Mouse (Mus musculus) spleen, adult 2 months (tissue): Measurements from ENCODE around the gene Zfp771. TPM values are rescaled to one million over a fixed set of nuclear protein-coding genes. Genes with fewer than 3 reads are reported as not detected.

Source experiments
- DNase-seq, 2 experiments: peaks; one replicate each; pipeline versions ENCODE4 v3.0.0 to v3.0.0-alpha.2; 2012 to 2021; ENCODE audit warnings: low spot score in 2 of 2, low read depth in 1 of 2
- H3K27ac ChIP-seq: fragments of 200-500 bp; 2 replicates; pipeline ENCODE4 v1.5.1; 2012; ENCODE audit warnings: low read length, inconsistent platforms; ENCODE audit not compliant: insufficient read depth
- H3K27me3 ChIP-seq: fragments of 200-500 bp; 2 replicates; pipeline ENCODE4 v1.6.1; 2012; ENCODE audit warnings: mild to moderate bottlenecking, moderate library complexity, low read length, inconsistent platforms; ENCODE audit not compliant: control insufficient read depth, insufficient read depth
- H3K36me3 ChIP-seq: fragments of 200-500 bp; 2 replicates; pipeline ENCODE4 v1.6.1; 2012; ENCODE audit warnings: mild to moderate bottlenecking, low read length, inconsistent platforms; ENCODE audit not compliant: control insufficient read depth, insufficient read depth
- H3K4me1 ChIP-seq: fragments of 200-500 bp; 2 replicates; pipeline ENCODE4 v1.6.1; 2011; ENCODE audit warnings: inconsistent platforms; ENCODE audit not compliant: control insufficient read depth, insufficient read depth, insufficient read length
- H3K4me3 ChIP-seq: fragments of 200-500 bp; 2 replicates; pipeline ENCODE4 v1.5.1; 2011; ENCODE audit warnings: mild to moderate bottlenecking, inconsistent platforms; ENCODE audit not compliant: insufficient read depth, insufficient read length; ENCODE audit errors: extremely low read depth
- CTCF ChIP-seq: fragments of 200-500 bp; IDR thresholded peaks from 2 replicates; pipeline ENCODE4 v1.5.1; 2011; ENCODE audit warnings: mild to moderate bottlenecking, inconsistent platforms; ENCODE audit not compliant: insufficient read depth, insufficient read length, insufficient replicate concordance; ENCODE audit errors: extremely low read depth
- POLR2A ChIP-seq: fragments of 200-500 bp; IDR thresholded peaks from 2 replicates; pipeline ENCODE4 v1.6.1; 2011; ENCODE audit warnings: low read depth, low read length, inconsistent platforms
- WGBS: fragments of 180-500 bp; shearing (Covaris S2); methylation state at CpG from one replicate; pipeline ENCODE4 v1.1.7; 2018; 5-methylcytosine and 5-hydroxymethylcytosine counted together
- polyA plus RNA-seq: library from polyadenylated mRNA; depleted of rRNA; stranded (reverse); fragments of >200 nt; gene quantifications from 2 replicates; pipeline ENCODE4 v1.2.3, GENCODE M21; 2012; rRNA removed

Gene Zfp771
- polyA plus RNA-seq: 35.6 and 68.3 TPM in 2 replicates

DNA sequence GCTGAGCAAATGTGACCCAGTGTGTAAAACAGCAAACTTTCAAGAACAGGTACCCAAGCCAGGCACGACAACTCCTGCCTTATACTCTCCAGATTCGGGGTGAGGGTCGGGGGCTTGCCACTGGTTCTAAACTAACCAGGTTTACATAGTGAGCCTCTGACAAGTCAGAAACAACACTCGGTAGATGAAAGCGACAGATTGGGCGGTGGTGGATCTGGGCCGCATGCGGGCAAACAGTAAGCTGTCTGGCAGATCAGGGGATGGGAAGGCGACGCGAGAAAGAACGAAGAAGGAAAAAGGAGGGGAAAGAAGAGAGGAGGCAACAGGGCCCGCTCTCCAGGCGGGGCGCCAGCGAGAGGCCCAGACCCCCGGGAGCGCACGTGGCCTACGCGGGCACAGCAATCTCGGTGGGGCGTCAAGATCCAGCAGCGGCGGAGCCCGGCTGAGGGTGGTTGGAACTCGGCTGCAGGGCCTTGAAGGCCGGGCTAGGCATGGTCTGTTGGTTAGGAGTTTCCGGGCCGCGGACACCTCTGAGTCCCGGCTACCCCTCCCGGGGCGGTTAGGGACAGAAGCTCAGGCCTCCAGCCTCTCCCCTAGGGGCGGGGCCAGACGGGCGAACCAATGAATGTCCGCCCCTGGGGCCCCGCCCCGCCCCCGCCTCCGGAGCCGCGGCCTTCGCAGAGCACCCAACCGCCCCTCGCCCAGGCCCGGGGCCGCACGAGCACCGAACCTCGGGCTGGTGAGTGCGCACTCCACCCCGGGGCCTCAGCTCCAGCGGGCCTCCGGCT lies at the start of gene Zfp771:
TSS of gene Zfp771 (plus strand) at position 405 of the 788 bp plus-strand sequence.
- no peaks in the 10 kb centered on the region for H3K36me3 ChIP-seq
- no peaks in the 10 kb centered on the region for H3K27me3 ChIP-seq
- TF ChIP-seq POLR2A (peak; percentile 39), CTCF (no peak)
- 1% methylated on average over 56 of the region's 56 CpGs for WGBS
- peak; percentile 76 to 95 for DNase-seq
- peaks cover 9% of the 10 kb centered on the region; the same call in 1 of the 2 replicates for H3K4me1 ChIP-seq
- peak within 1 kb of the TSS; percentile 86 for H3K27ac ChIP-seq
- peak within 1 kb of the TSS; percentile 94 for H3K4me3 ChIP-seq

DNA sequence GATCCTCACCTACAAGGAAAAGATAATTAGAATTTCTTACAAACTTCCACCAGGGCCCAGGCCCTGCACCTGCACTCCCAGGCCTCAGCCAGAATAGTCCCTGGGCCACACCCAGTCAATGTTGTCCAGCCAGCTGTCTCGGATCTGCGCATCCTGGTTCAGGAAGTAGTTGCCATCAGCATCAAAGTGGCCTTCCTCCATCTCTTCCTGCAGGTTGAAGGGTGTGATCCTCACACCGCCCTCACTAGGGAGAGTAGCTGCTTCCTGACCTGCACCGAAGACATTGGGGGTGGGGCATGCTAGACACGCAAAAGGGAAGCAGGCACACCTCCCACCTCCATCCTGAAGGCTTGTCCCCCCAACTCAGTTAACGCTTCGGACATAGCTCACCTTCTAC lies 49.4 kb upstream of the Zfp771 start:
- TF ChIP-seq CTCF (no peak), POLR2A (no peak)
- Histone ChIP-seq H3K4me3 (no peak overlapping the region; the same call in 1 of the 2 replicates), H3K27me3 (no peaks in the 10 kb centered on the region), H3K27ac (no peak overlapping the region), H3K4me1 (peaks cover 9% of the 10 kb centered on the region; the same call in 1 of the 2 replicates), H3K36me3 (peaks cover 41% of the 10 kb centered on the region)
- DNase-seq: no peak
- WGBS: 52% methylated on average over 7 of the region's 7 CpGs

GRCm38 (mm10) chr7:127195544-127196295 lies 48.4 kb upstream of the Zfp771 start, which contains the start of gene Cd2bp2:
Gene Cd2bp2 (minus strand): TSS chr7:127196050.
- under 1% methylated on average over 51 of the region's 51 CpGs for WGBS
- H3K36me3 ChIP-seq: peaks cover 48% of the 10 kb centered on the region
- peak; percentile 93 to 96 for DNase-seq
- H3K27ac ChIP-seq: peak within 1 kb of the TSS; percentile 79
- H3K4me3 ChIP-seq: peak within 1 kb of the TSS; percentile 82
- peaks cover 9% of the 10 kb centered on the region; the same call in 1 of the 2 replicates for H3K4me1 ChIP-seq
- TF ChIP-seq CTCF (no peak), POLR2A (peak; percentile 10; the same call in 1 of the 2 replicates)
- H3K27me3 ChIP-seq: no peaks in the 10 kb centered on the region

GRCm38 (mm10) chr7:127196484-127196883 lies 47.6 kb upstream of the Zfp771 start:
- H3K4me1 ChIP-seq: peaks cover 9% of the 10 kb centered on the region; the same call in 1 of the 2 replicates
- 55% methylated on average over 11 of the region's 11 CpGs for WGBS
- H3K4me3 ChIP-seq: peak overlapping the region; percentile 77
- no peaks in the 10 kb centered on the region for H3K27me3 ChIP-seq
- H3K36me3 ChIP-seq: peaks cover 52% of the 10 kb centered on the region
- no peak for TF ChIP-seq POLR2A
- no peak for TF ChIP-seq CTCF
- no peak overlapping the region for H3K27ac ChIP-seq
- no peak for DNase-seq

DNA sequence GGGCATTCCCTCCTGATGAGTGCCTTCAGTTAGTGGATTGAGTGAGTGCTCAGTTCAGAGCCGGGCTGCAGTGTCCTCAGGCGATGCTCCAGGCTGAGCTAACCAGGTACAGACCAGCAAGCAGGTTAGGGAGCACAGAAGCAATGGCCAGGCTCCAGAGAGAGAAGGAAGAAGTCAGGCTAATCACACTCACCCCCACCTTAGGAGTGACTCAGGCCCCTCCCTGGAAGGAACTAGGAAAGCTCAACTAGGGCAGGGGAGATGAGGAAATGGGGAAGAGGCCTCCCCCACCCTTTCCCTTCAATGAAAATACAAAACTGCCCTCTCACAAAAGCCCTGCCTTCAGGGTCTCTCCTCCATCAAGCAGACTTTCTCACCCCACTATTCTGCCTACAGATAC lies 37.5 kb upstream of the Zfp771 start:
- WGBS: 23% methylated on average over 2 of the region's 2 CpGs
- TF ChIP-seq CTCF (no peak), POLR2A (no peak)
- no peak for DNase-seq
- Histone ChIP-seq H3K27me3 (no peaks in the 10 kb centered on the region), H3K4me3 (peak overlapping the region; percentile 92), H3K27ac (peak overlapping the region; percentile 34; the same call in 1 of the 2 replicates), H3K36me3 (peaks cover 15% of the 10 kb centered on the region), H3K4me1 (peaks cover 24% of the 10 kb centered on the region; the same call in 1 of the 2 replicates)

- no peak for DNase-seq
- TF ChIP-seq CTCF (no peak), POLR2A (no peak)
- peak overlapping the region; percentile 92 for H3K4me3 ChIP-seq
- H3K36me3 ChIP-seq: peaks cover 14% of the 10 kb centered on the region
- H3K27me3 ChIP-seq: no peaks in the 10 kb centered on the region
- H3K4me1 ChIP-seq: peaks cover 24% of the 10 kb centered on the region; the same call in 1 of the 2 replicates
- H3K27ac ChIP-seq: peak overlapping the region; percentile 70
- WGBS: under 1% methylated on average over 48 of the region's 53 CpGs
Measured at GRCm38 (mm10) chr7:127207374-127208294, 36.4 kb upstream of the Zfp771 start.
